Mouse (Mus musculus): ENCODE results near the gene Prelid3b.

Prelid3b gene

GRCm38 (mm10) chr2:174428076-174428835, 44.6 kb downstream of the Prelid3b start:
- DNase-seq (ENCODE audit: low read depth, low spot score) = no peak

GRCm38 (mm10) chr2:174426856-174427255, 46.0 kb downstream of the Prelid3b start:
- DNase-seq (ENCODE audit: low read depth, low spot score) = no peak

- DNase-seq (ENCODE audit: low read depth, low spot score) = no peak
These were observed 48.4 kb downstream of the Prelid3b start for GRCm38 (mm10) chr2:174424301-174425085.

- DNase-seq (ENCODE audit: low read depth, low spot score) = no peak
These were observed 51.8 kb downstream of the Prelid3b start for GRCm38 (mm10) chr2:174421107-174421506.

GRCm38 (mm10) chr2:174415731-174416310, 57.1 kb downstream of the Prelid3b start, which contains the start of gene Nelfcd:
Nelfcd (plus strand) TSS chr2:174415804.
- peak; percentile 95 for DNase-seq (ENCODE audit: low read depth, low spot score)

All from CD4-positive helper T cell, adult 2 months (primary cell).